Mouse (Mus musculus) brain, embryonic 14.5 days (tissue): Measurements from ENCODE around the gene 4933415A04Rik.

ENCODE experiments used
- CTCF ChIP-seq: fragments of 200-500 bp; IDR thresholded peaks from 2 replicates; pipeline ENCODE4 v1.5.1; 2012; ENCODE audit warnings: inconsistent platforms, mild to moderate bottlenecking, moderate library complexity, borderline replicate concordance; ENCODE audit not compliant: insufficient read depth, insufficient read length; ENCODE audit errors: extremely low read depth
- POLR2A ChIP-seq: fragments of 200-500 bp; IDR thresholded peaks from 2 replicates; pipeline ENCODE4 v1.6.1; 2012; ENCODE audit warnings: mild to moderate bottlenecking, inconsistent platforms, borderline replicate concordance; ENCODE audit not compliant: poor library complexity, insufficient read depth, insufficient read length, severe bottlenecking; ENCODE audit errors: extremely low read depth

- TF ChIP-seq POLR2A (no peak), CTCF (no peak)
Measured at GRCm38 (mm10) chr11:43604207-43604606, 17.4 kb downstream of the 4933415A04Rik start.
